Mouse (Mus musculus): ENCODE measurements around the gene Il5ra. TPM values are rescaled to one million over a fixed set of nuclear protein-coding genes. Genes with fewer than 3 reads are reported as not detected.

The Il5ra gene
- polyA plus RNA-seq (2012; rRNA removed), result 0.08 and 0.17 TPM in 2 replicates

GRCm38 (mm10) chr6:106748887-106749388 is at the start of gene Il5ra:
Il5ra (minus strand) TSS chr6:106749037.

DNA sequence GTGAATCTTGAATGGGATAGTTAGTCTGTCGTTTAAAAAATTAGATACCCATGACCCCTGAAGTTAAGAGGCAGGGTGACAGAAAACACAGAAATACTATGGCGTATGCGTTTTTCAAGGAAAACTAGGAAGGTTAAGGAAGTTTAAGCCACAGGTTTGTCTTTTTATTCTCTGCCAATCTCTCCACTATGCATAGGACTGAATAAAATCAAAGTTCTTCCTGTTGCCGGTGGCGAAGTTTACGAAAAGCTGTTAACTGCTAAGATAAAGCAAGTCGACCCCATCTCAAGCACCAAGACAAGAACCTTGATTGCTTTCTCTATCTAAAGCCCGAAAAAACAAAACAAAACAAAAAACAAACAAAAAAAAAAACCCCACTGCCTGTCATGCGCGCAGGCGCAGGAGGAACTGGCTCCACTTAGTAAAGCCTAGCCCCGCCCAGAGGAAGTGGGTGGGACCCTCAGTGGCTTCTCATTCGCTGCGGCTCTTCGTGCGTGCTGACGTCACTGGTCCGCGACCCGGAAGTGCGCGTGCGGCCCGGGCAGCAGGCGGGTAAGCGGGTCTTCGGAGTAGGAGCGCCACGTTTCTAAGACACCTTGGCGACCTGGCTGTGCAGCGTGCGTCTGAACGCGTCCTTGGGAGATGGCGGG is 19.9 kb upstream of the Il5ra start, which contains the start of gene Trnt1:
TSS of gene Trnt1 (plus strand) at position 481 of the 650 bp plus-strand sequence.

Other genes starting within 250 kb of the Il5ra start
- 9.5 and 10.1 TPM in 2 replicates for gene Trnt1, start 20.1 kb upstream of the Il5ra start, polyA plus RNA-seq (2012; rRNA removed)
- 8.8 and 9.4 TPM in 2 replicates for gene Crbn, start 51.0 kb upstream of the Il5ra start, polyA plus RNA-seq (2012; rRNA removed)